Mouse (Mus musculus) erythroblast, embryonic 14.5 days (primary cell): Measurements from ENCODE around the gene Olfr430.
"Not testable (repeated sequence)": the region's sequence is repeated elsewhere in the genome, so short reads cannot be mapped to it uniquely, and the experiment has no call there.

Experiments used
- GATA1 ChIP-seq: IDR thresholded peaks from 2 replicates; pipeline ENCODE4 v1.6.1; 2012; ENCODE audit warnings: low read length, inconsistent platforms, mixed read lengths
- TAL1 ChIP-seq: IDR thresholded peaks from 3 replicates; pipeline ENCODE4 v1.6.1; 2012; ENCODE audit warnings: low read length, inconsistent platforms, mixed read lengths

- TF ChIP-seq GATA1, TAL1: not testable (repeated sequence)
Observed at GRCm38 (mm10) chr1:174042091-174042884, 24.1 kb upstream of the Olfr430 start.
